Mouse (Mus musculus): ENCODE measurements around the gene Flt4.

- TF ChIP-seq CTCF (IDR thresholded peaks at IDR 0.05; ENCODE audit: low read depth) (no peak), EP300 (IDR thresholded peaks at IDR 0.05; ENCODE audit: low read depth) (no peak)
Measured at GRCm38 (mm10) chr11:49635671-49636070, 26.6 kb downstream of the Flt4 start.

Measured in liver, postnatal 0 days (tissue).